Mouse (Mus musculus) olfactory bulb, adult 2 months (tissue): ENCODE measurements around the gene Vwa1. TPM values are rescaled to one million over a fixed set of nuclear protein-coding genes. Genes with fewer than 3 reads are reported as not detected.

Experiments
- H3K27ac ChIP-seq: fragments of 200-500 bp; 2 replicates; pipeline ENCODE4 v1.5.1; 2012; ENCODE audit warnings: low read depth, low read length; ENCODE audit not compliant: insufficient read depth
- H3K4me1 ChIP-seq: fragments of 200-500 bp; 2 replicates; pipeline ENCODE4 v1.6.1; 2012; ENCODE audit warnings: low read length; ENCODE audit not compliant: control insufficient read depth, insufficient read depth
- H3K4me3 ChIP-seq: fragments of 200-500 bp; 2 replicates; pipeline ENCODE4 v1.5.1; 2012; ENCODE audit warnings: mild to moderate bottlenecking, low read depth, low read length, moderate library complexity; ENCODE audit not compliant: insufficient read depth
- CTCF ChIP-seq: fragments of 200-500 bp; IDR thresholded peaks from 2 replicates; pipeline ENCODE4 v1.5.1; 2012; ENCODE audit warnings: low read depth, mild to moderate bottlenecking, low read length, moderate library complexity; ENCODE audit not compliant: insufficient read depth
- POLR2A ChIP-seq: fragments of 200-500 bp; IDR thresholded peaks from 2 replicates; pipeline ENCODE4 v1.6.1; 2012; ENCODE audit warnings: mild to moderate bottlenecking, low read depth, low read length, moderate library complexity; ENCODE audit not compliant: insufficient read depth
- whole genome bisulfite sequencing: fragments of 180-500 bp; shearing (Covaris S2); methylation state at CpG from one replicate; pipeline ENCODE4 v1.1.7; 2018; 5-methylcytosine and 5-hydroxymethylcytosine counted together
- polyA plus RNA-seq: library from polyadenylated mRNA; stranded (reverse); fragments of >200 nt; gene quantifications from 2 replicates; pipeline ENCODE4 v1.2.4, GENCODE M21; 2012; ENCODE audit warnings: low replicate concordance; ENCODE audit not compliant: missing spikeins, insufficient read depth, insufficient read length

Gene Vwa1
- polyA plus RNA-seq, 1 experiment = not detected

DNA sequence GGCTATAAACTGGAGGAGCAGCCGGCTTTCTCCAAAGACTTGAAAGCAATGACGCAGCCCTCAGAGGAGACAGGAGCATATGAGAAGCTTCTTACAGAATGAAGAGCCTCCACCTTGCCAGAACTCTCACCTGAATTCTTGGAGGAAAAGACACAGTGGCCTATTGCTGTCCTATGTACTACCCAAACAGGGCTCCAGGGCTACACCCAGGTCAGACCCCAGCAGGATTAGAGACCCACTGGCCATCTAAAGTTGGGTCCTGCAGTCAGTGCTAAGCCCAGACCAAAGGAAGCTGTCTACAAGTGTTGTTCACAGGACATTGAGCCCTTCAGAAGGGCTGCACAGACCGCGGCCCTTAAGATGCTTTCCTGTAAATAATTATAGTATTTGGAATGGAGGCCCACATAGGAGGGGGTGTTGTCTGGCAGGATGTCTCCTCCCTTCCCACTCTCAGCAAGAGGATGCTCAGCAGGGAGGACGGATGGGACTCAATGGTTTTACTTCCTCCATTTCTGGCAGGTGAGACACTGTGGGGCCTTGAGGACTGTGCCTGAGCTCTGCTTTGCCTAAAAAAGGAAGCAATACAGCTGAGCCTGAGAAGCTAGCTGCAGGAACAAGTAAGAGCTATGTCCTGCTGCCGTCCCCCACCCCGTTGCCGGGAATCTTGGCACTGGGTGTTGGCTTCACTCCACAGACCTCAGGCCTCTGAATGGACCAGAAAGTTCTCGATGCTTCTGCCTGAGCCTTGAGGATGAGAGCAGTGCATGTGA lies 658 bp upstream of the Vwa1 start:
- 17% methylated on average over 9 of the region's 9 CpGs for WGBS

DNA sequence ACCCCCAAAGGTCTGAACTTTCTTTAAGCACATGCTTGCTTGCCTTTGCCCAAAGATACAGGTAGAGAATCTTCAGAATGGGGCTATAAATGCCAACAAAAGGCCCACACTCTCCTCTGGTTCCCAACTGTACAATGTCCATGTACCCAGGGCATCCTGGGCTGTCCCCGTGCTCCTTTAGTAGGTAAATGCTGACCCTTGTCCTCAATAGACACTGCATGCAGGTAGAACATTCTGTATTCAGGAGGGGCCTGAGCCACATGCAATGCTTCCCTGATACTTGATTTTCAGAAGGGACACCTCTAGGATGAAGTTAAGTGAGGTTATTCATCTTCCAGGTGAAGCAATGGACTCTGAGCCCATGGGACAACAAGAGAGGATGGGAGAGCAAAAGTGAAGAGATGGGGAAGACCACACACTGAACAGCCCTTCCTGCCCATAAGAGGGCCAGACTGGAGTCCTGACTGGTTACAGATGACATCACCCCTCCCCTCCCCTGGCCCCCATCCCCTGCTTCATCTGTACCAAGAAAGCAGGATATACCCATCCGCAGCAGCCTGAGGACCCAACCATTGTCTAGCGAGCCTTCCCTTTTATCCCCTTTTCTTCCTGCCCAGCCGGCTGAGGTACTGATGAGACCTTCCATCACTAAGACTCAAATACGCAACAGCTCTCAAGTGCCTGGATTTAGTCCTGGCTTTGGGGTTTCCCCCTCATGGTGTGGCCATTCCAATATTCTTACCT lies 991 bp downstream of the Vwa1 start:
- Histone ChIP-seq H3K4me1 (peaks cover 41% of the 10 kb centered on the region), H3K27ac (no peak overlapping the region), H3K4me3 (0 out of 2 replicates have a peak overlapping the region, but pooled peaks have one; percentile 15)
- 41% methylated on average over 5 of the region's 5 CpGs for WGBS
- TF ChIP-seq POLR2A (no peak), CTCF (no peak)

More for the DNA sequence above, 658 bp upstream of the Vwa1 start:
- TF ChIP-seq POLR2A (no peak), CTCF (no peak)
- H3K4me3 ChIP-seq = peak overlapping the region; percentile 45
- H3K27ac ChIP-seq = peak overlapping the region; percentile 81
- peaks cover 33% of the 10 kb centered on the region for H3K4me1 ChIP-seq

DNA sequence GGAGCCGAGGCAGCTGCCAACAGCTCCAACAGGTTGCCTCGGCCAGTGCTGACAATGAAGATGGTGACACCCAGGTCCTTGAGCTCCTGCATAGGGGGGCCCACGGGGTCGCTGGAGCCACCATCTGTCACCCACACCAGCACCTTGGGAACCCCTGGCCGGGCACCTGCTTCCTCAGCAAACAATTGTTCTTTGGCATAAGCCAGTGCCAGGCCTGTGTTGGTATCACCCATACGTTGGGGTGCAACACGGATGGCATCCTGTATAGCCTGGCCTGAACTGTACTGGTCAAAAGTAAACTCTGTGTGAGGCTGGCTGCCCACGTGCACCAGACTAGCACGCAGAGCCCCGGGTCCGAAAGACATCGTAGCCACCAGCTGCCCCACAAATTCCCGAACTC lies 1.7 kb downstream of the Vwa1 start:
- TF ChIP-seq POLR2A = no peak
- TF ChIP-seq CTCF = no peak
- H3K27ac ChIP-seq = no peak overlapping the region
- H3K4me3 ChIP-seq = no peak overlapping the region
- peaks cover 41% of the 10 kb centered on the region for H3K4me1 ChIP-seq
- 90% methylated on average over 13 of the region's 13 CpGs for WGBS

DNA sequence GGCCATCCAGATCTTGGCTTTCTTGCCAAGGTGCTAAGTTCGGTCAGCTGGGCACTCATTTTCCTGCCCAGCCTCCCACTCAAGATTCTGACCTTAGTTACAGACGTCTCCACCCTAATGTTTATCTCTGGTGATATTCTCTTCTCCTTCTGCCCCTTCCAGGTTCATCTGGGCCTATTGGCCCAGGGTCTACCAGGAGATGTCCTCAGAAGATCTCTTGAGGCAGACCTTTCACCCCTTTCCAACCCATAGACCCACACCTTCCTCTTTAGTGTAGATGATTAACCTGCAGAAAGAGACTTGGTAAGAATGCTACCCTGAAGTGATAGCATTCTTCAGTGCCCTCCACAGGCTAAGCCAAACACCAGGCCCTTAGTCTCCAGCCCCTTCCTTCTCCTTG lies 2.8 kb downstream of the Vwa1 start:
- WGBS = 90% methylated on average over 2 of the region's 2 CpGs
- Histone ChIP-seq H3K4me3 (no peak overlapping the region), H3K4me1 (peaks cover 36% of the 10 kb centered on the region), H3K27ac (no peak overlapping the region)
- TF ChIP-seq POLR2A (no peak), CTCF (no peak)

DNA sequence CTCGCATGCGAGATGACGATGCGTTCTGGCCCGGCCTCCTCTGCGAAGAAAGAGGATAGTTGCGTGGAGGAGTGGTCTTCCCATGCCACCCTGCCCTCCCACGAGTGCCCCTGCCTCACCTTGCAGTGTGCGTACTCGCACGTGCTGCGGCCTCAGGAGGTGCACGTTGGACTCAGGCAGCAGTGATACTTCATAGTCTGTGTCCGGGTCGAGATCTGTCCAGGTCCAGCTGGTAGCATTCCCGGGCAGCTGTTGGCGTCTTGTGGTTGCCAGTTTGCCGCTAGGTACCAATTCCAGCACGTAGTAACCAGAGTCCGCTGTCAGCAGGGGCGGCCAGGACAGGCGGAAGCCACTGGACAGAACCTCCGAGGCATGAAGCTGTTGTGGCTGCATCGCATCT lies 3.9 kb downstream of the Vwa1 start:
- Histone ChIP-seq H3K4me1 (peaks cover 28% of the 10 kb centered on the region), H3K27ac (no peak overlapping the region), H3K4me3 (peak overlapping the region; percentile 61)
- 40% methylated on average over 24 of the region's 24 CpGs for WGBS
- TF ChIP-seq CTCF (no peak), POLR2A (no peak)

DNA sequence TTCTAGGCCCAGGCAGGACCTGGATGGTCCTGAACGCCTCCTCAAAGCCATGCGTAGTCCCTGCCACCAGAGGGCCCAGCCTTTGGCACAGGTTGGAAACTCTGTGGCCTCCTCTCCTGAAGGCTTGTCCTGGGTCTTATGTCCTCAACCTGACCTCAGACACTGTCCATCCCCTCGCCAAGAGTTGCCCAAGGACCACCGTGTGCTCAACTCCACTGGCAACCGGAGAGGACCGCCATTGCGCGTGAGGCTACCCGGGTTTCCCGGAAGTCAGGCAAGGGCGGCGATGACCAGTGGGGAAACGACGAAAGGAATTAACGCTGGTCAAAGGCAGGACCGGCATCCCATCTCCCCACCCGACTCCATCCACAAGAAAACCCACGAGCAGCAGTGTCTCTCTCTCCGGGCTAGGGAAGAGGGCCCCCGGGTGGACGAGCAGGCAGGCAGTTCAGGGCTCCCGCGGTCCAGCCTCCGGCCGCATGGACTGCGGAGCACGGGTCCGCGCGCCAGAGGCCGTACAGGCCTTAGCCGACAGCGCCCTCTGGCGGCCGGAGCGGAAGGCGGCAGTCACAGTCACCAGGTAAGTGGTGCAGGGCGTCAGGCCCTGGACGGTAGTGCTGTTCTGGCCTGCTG lies 4.5 kb downstream of the Vwa1 start:
- under 1% methylated on average over 39 of the region's 39 CpGs for WGBS
- H3K27ac ChIP-seq = peak overlapping the region; percentile 64
- TF ChIP-seq CTCF (peak; percentile 98), POLR2A (0 out of 2 replicates have a peak, but pooled peaks have one; percentile 33)

DNA sequence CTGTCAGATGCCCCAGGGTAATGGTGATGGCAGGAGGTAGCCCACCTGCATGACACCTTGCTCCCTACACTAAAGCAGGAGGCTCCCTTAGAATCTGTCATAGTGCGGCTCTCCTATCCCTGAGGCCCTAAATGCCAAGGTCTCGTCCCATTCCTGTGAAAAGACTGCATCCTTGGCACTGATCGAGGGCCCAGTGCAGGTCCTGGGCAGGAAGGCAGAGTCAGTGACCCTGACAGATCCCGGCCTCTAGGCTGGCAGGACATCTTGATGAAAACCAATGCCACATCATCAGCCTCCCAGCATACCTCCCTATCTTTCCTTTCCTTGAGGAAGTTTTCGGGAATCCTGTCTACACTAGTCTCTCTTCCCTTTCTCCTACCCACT lies 5.0 kb downstream of the Vwa1 start:
- TF ChIP-seq CTCF = no peak
- no peak for TF ChIP-seq POLR2A
- Histone ChIP-seq H3K27ac (0 out of 2 replicates have a peak overlapping the region, but pooled peaks have one; percentile 64), H3K4me1 (peaks cover 17% of the 10 kb centered on the region), H3K4me3 (peak overlapping the region; percentile 61)
- 58% methylated on average over 5 of the region's 5 CpGs for WGBS

More for the DNA sequence above, 4.5 kb downstream of the Vwa1 start:
- Histone ChIP-seq H3K4me1 (peaks cover 22% of the 10 kb centered on the region), H3K4me3 (peak overlapping the region; percentile 61)

DNA sequence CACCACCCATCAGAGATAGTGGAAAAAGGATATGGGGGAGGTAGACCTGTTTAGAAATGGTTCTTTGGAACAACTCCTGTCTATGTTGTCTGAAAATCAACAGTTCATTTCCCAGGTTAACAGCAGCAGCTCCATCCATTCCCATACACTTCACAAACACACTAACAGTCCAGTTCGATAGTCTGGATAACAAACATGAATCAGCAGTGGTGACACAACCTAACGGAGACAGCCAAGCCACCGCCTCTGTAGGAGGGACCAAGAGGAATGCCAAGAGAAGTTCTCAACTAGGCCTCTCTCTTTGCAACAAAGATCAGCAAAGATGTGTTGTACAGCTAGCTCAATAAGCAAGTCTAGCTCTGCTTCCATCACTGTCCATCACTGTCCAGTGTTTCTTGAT lies 12.1 kb downstream of the Vwa1 start:
- Histone ChIP-seq H3K4me1 (peaks cover 10% of the 10 kb centered on the region), H3K4me3 (no peak overlapping the region), H3K27ac (no peak overlapping the region)
- 81% methylated on average over 3 of the region's 3 CpGs for WGBS
- TF ChIP-seq POLR2A = no peak

DNA sequence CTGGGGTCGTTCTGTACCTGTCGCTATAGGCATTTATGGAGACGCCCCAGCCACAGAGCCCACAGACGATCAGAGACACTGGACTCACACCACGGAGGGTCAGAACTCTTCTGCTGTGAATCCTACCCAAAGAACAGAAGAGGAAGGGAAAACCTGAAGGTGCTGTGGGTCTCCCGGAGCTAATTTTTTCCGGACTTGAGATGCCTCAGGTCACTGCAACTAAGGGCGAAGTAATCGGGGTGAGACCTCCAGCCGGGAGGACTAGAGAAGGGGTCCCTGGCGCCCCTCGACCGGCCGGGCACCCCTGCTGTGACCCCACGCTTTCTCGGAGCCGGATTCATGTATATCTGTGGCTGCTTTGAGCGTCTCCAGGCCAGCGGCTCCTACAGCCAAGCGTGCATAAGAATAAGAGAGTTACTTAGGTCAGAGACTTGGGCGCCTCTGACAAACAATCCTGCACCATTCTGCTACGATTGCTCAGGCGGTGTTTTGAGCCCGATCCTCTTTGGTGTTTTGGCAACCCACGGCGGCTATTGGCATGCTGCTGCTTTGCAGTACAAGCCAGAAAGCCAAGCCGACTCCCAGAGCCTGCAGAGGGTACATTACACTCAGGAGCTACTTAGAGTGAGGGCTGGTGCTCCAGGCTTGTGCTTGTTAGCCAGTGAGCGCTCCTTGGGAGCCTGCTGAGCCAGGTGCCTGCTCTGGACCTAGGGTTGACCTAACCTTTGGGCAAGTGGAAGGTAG lies 13.0 kb downstream of the Vwa1 start:
- Histone ChIP-seq H3K4me1 (peaks cover 11% of the 10 kb centered on the region), H3K27ac (no peak overlapping the region), H3K4me3 (peak overlapping the region; percentile 61)
- no peak for TF ChIP-seq POLR2A
- TF ChIP-seq CTCF = no peak
- under 1% methylated on average over 28 of the region's 28 CpGs for WGBS
